Mouse (Mus musculus) splenic B cell, adult 2 months (primary cell): Measurements from ENCODE around the gene Kirrel3.

Experiments
- DNase-seq: peaks from one replicate; pipeline ENCODE4 v3.0.0-alpha.2; 2011; ENCODE audit warnings: low read depth, low spot score
- H3K27me3 ChIP-seq: 2 replicates; pipeline ENCODE4 v1.6.1; 2012; ENCODE audit warnings: mild to moderate bottlenecking, low read length, moderate library complexity, mixed read lengths; ENCODE audit not compliant: control insufficient read depth, poor library complexity, insufficient read depth, severe bottlenecking
- H3K36me3 ChIP-seq: 2 replicates; pipeline ENCODE4 v1.6.1; 2012; ENCODE audit warnings: mild to moderate bottlenecking, low read length, moderate library complexity, mixed read lengths; ENCODE audit not compliant: control insufficient read depth, poor library complexity, insufficient read depth, severe bottlenecking

Kirrel3 gene

GRCm38 (mm10) chr9:34797688-34798339, 312.1 kb downstream of the Kirrel3 start:
- DNase-seq: no peak
- H3K27me3 ChIP-seq: no peaks in the 10 kb centered on the region
- no peaks in the 10 kb centered on the region for H3K36me3 ChIP-seq

GRCm38 (mm10) chr9:34801662-34802061, 316.0 kb downstream of the Kirrel3 start:
- DNase-seq: no peak
- no peaks in the 10 kb centered on the region for H3K36me3 ChIP-seq

GRCm38 (mm10) chr9:34806854-34807253, 321.2 kb downstream of the Kirrel3 start:
- DNase-seq: no peak
- Histone ChIP-seq H3K27me3 (no peaks in the 10 kb centered on the region), H3K36me3 (no peaks in the 10 kb centered on the region)

More at GRCm38 (mm10) chr9:34801662-34802061, 316.0 kb downstream of the Kirrel3 start:
- no peaks in the 10 kb centered on the region for H3K27me3 ChIP-seq

- Histone ChIP-seq H3K27me3 (no peaks in the 10 kb centered on the region), H3K36me3 (no peaks in the 10 kb centered on the region)
- DNase-seq: no peak
Observed at GRCm38 (mm10) chr9:34809993-34810513, 324.4 kb downstream of the Kirrel3 start.

- H3K36me3 ChIP-seq: no peaks in the 10 kb centered on the region
- no peaks in the 10 kb centered on the region for H3K27me3 ChIP-seq
- no peak for DNase-seq
Observed at GRCm38 (mm10) chr9:34818325-34818976, 332.8 kb downstream of the Kirrel3 start.

- no peak for DNase-seq
- Histone ChIP-seq H3K36me3 (no peaks in the 10 kb centered on the region), H3K27me3 (no peaks in the 10 kb centered on the region)
Observed at GRCm38 (mm10) chr9:34824358-34825088, 338.8 kb downstream of the Kirrel3 start.

GRCm38 (mm10) chr9:34825089-34825400, 339.4 kb downstream of the Kirrel3 start:
- H3K36me3 ChIP-seq: no peaks in the 10 kb centered on the region
- DNase-seq: no peak

GRCm38 (mm10) chr9:34825402-34826008, 339.8 kb downstream of the Kirrel3 start:
- Histone ChIP-seq H3K27me3 (no peaks in the 10 kb centered on the region), H3K36me3 (no peaks in the 10 kb centered on the region)
- DNase-seq: no peak

More at GRCm38 (mm10) chr9:34825089-34825400, 339.4 kb downstream of the Kirrel3 start:
- no peaks in the 10 kb centered on the region for H3K27me3 ChIP-seq

- no peak for DNase-seq
- Histone ChIP-seq H3K36me3 (no peaks in the 10 kb centered on the region), H3K27me3 (no peaks in the 10 kb centered on the region)
Observed at GRCm38 (mm10) chr9:34830696-34831095, 345.0 kb downstream of the Kirrel3 start.

GRCm38 (mm10) chr9:34836801-34837200, 351.1 kb downstream of the Kirrel3 start:
- no peak for DNase-seq
- no peaks in the 10 kb centered on the region for H3K27me3 ChIP-seq
- H3K36me3 ChIP-seq: no peaks in the 10 kb centered on the region

GRCm38 (mm10) chr9:34837700-34838462, 352.2 kb downstream of the Kirrel3 start:
- H3K36me3 ChIP-seq: no peaks in the 10 kb centered on the region
- no peaks in the 10 kb centered on the region for H3K27me3 ChIP-seq
- DNase-seq: no peak

GRCm38 (mm10) chr9:34843275-34843965, 357.7 kb downstream of the Kirrel3 start:
- no peaks in the 10 kb centered on the region for H3K27me3 ChIP-seq
- DNase-seq: no peak
- H3K36me3 ChIP-seq: no peaks in the 10 kb centered on the region

- H3K36me3 ChIP-seq: no peaks in the 10 kb centered on the region
- no peak for DNase-seq
- no peaks in the 10 kb centered on the region for H3K27me3 ChIP-seq
Observed at GRCm38 (mm10) chr9:34846440-34846839, 360.7 kb downstream of the Kirrel3 start.

- Histone ChIP-seq H3K27me3 (no peaks in the 10 kb centered on the region), H3K36me3 (no peaks in the 10 kb centered on the region)
- peak; percentile 3 for DNase-seq
Observed at GRCm38 (mm10) chr9:34847664-34848063, 362.0 kb downstream of the Kirrel3 start.
